14 mouse cellular contexts compared by ENCODE assay signal in genomic region chr9:88519390-88520121, GRCm38 (mm10). TPM values are rescaled to one million over a fixed set of nuclear protein-coding genes. Genes with fewer than 3 reads are reported as not detected.
A peak's percentile ranks its signal among the peaks of the same experiment; 100 is the strongest.
DNase-seq lines count a peak whose midpoint lies in the region; ATAC-seq and TF ChIP-seq lines count a peak whose summit lies in the region.
"Had no signal": no experiment of that assay in that cellular context is flagged by ENCODE, and none has a peak within 500 bp of the region (broad histone marks: within the 10 kb centered on the region; RNA-seq: fewer than 3 reads in every experiment).

No protein-coding gene starts in this region.

- no peak for TF ChIP-seq EP300 in MEL (IDR thresholded peaks at IDR 0.05; ENCODE audit: low read depth in 1 of 2, low read length in 2 of 2)

- H3K27me3 ChIP-seq in hindbrain, embryonic 11.5 days (ENCODE audit: control insufficient read depth, insufficient read depth, low read length) = no peaks in the 10 kb centered on the region
- no peaks in the 10 kb centered on the region for H3K27me3 ChIP-seq in hindbrain, postnatal 0 days (ENCODE audit: insufficient read depth, low read length)
- H3K27me3 ChIP-seq in MEL (ENCODE audit: control insufficient read depth in 1 of 2, insufficient read depth in 2 of 2, low read length in 2 of 2) = no peaks in the 10 kb centered on the region
- H3K27me3 ChIP-seq in forebrain, embryonic 15.5 days = no peaks in the 10 kb centered on the region
- no peaks in the 10 kb centered on the region for H3K27me3 ChIP-seq in kidney, embryonic 15.5 days
- H3K27me3 ChIP-seq: lung, embryonic 15.5 days had no signal

- no peak for TF ChIP-seq RAD21 in MEL (IDR thresholded peaks at IDR 0.05; ENCODE audit: low read depth, low read length)

- DNase-seq in hindbrain, embryonic 11.5 days (ENCODE audit: low spot score) = peak; percentile 4
- no peak for DNase-seq in hindbrain, postnatal 0 days (ENCODE audit: low spot score)
- peak; percentile 41 for DNase-seq in 3T3-L1 (ENCODE audit: low read depth, low spot score)
- DNase-seq in MEL (ENCODE audit: low read depth, low spot score) = peak; percentile 82
- no peak for DNase-seq in gastrocnemius, adult 18-20 months (ENCODE audit: low spot score)
- DNase-seq in yolk sac, embryonic 10.5 days (ENCODE audit: low spot score) = no peak
- DNase-seq: adrenal gland, postnatal 14 days; cerebellum, adult 9-11 months; heart, adult 18-20 months; kidney, postnatal 4 days; right cerebral cortex, adult 18-20 months had no signal

- no peak for ATAC-seq in hindbrain, embryonic 11.5 days (ENCODE audit: low FRiP score)
- ATAC-seq in hindbrain, postnatal 0 days = no peak
- ATAC-seq in forebrain, embryonic 15.5 days (replicated peaks) = no peak
- ATAC-seq in kidney, embryonic 15.5 days (replicated peaks; ENCODE audit: low FRiP score) = no peak

- no peak for TF ChIP-seq CTCF in hindbrain, postnatal 0 days (IDR thresholded peaks at IDR 0.05; ENCODE audit: low read depth)
- no peak for TF ChIP-seq CTCF in MEL (IDR thresholded peaks at IDR 0.05 in 2 of 3, conservative IDR thresholded peaks at IDR 0.05 in 1 of 3; ENCODE audit: control insufficient read depth in 1 of 3, insufficient read depth in 1 of 3, low read depth in 2 of 3, low read length in 3 of 3, poor library complexity in 1 of 3, severe bottlenecking in 1 of 3)

- H3K27ac ChIP-seq in hindbrain, embryonic 11.5 days (ENCODE audit: low read depth, low read length) = no peak overlapping the region
- H3K27ac ChIP-seq in hindbrain, postnatal 0 days = no peak overlapping the region
- H3K27ac ChIP-seq in MEL (ENCODE audit: control insufficient read depth, low read depth, low read length) = no peak overlapping the region
- H3K27ac ChIP-seq in forebrain, embryonic 15.5 days (replicated peaks) = peak overlapping the region; percentile 39; the same call in 1 of the 2 replicates
- no peak overlapping the region for H3K27ac ChIP-seq in kidney, embryonic 15.5 days
- H3K27ac ChIP-seq: lung, embryonic 15.5 days had no signal

- no peaks in the 10 kb centered on the region for H3K9me3 ChIP-seq in hindbrain, embryonic 11.5 days (ENCODE audit: control insufficient read depth, low read length)
- H3K9me3 ChIP-seq in hindbrain, postnatal 0 days (ENCODE audit: low read length) = no peaks in the 10 kb centered on the region
- H3K9me3 ChIP-seq in MEL (replicated peaks; ENCODE audit: insufficient read depth, low read length) = no peaks in the 10 kb centered on the region
- no peaks in the 10 kb centered on the region for H3K9me3 ChIP-seq in forebrain, embryonic 15.5 days
- H3K9me3 ChIP-seq in kidney, embryonic 15.5 days (replicated peaks) = no peaks in the 10 kb centered on the region
- H3K9me3 ChIP-seq: lung, embryonic 15.5 days had no signal

- no peak overlapping the region for H3K4me3 ChIP-seq in hindbrain, embryonic 11.5 days (ENCODE audit: low read depth, low read length)
- H3K4me3 ChIP-seq in hindbrain, postnatal 0 days (ENCODE audit: low read length) = no peak overlapping the region
- H3K4me3 ChIP-seq in MEL (ENCODE audit: control insufficient read depth in 1 of 2, insufficient read depth in 1 of 2, low read depth in 2 of 2, low read length in 2 of 2) = no peak overlapping the region
- 0 out of 2 replicates have a peak overlapping the region, but pooled peaks have one; percentile 94 for H3K4me3 ChIP-seq in forebrain, embryonic 15.5 days
- H3K4me3 ChIP-seq in kidney, embryonic 15.5 days (replicated peaks) = no peak overlapping the region

- H3K4me1 ChIP-seq in hindbrain, embryonic 11.5 days (replicated peaks; ENCODE audit: control insufficient read depth, insufficient read depth, low read length) = no peaks in the 10 kb centered on the region
- H3K4me1 ChIP-seq in hindbrain, postnatal 0 days (ENCODE audit: insufficient read depth, low read length) = no peaks in the 10 kb centered on the region
- H3K4me1 ChIP-seq in MEL (ENCODE audit: control insufficient read depth in 1 of 2, insufficient read depth in 2 of 2, low read length in 2 of 2) = peaks cover 1 to 12% of the 10 kb centered on the region in 2 experiments
- peaks cover 28% of the 10 kb centered on the region for H3K4me1 ChIP-seq in forebrain, embryonic 15.5 days
- H3K4me1 ChIP-seq in kidney, embryonic 15.5 days = peaks cover 15% of the 10 kb centered on the region

- TF ChIP-seq POLR2A in MEL (IDR thresholded peaks at IDR 0.05; ENCODE audit: control insufficient read depth in 1 of 2, insufficient read depth in 1 of 2, low read depth in 1 of 2, low read length in 2 of 2, poor library complexity in 1 of 2) = peak in 1 of 2 experiments; percentile 13; a peak in 1 of 4 replicates

- H3K9ac ChIP-seq in hindbrain, embryonic 11.5 days (ENCODE audit: low read depth, low read length) = no peak overlapping the region
- H3K9ac ChIP-seq in hindbrain, postnatal 0 days (replicated peaks; ENCODE audit: low read length) = no peak overlapping the region
- H3K9ac ChIP-seq in MEL (ENCODE audit: control insufficient read depth, low read depth, low read length, poor library complexity, severe bottlenecking) = no peak overlapping the region; the same call in 1 of the 2 replicates
- no peak overlapping the region for H3K9ac ChIP-seq in forebrain, embryonic 15.5 days (replicated peaks)
- H3K9ac ChIP-seq in kidney, embryonic 15.5 days = no peak overlapping the region
- H3K9ac ChIP-seq: lung, embryonic 15.5 days had no signal

- no peaks in the 10 kb centered on the region for H3K36me3 ChIP-seq in hindbrain, embryonic 11.5 days (ENCODE audit: control insufficient read depth, insufficient read depth, low read length)
- peaks cover 5% of the 10 kb centered on the region; the same call in 1 of the 2 replicates for H3K36me3 ChIP-seq in hindbrain, postnatal 0 days (ENCODE audit: insufficient read depth, low read length)
- peaks cover 4 to 18% of the 10 kb centered on the region in 2 experiments for H3K36me3 ChIP-seq in MEL (ENCODE audit: control insufficient read depth in 1 of 2, insufficient read depth in 2 of 2, low read length in 2 of 2)
- H3K36me3 ChIP-seq in forebrain, embryonic 15.5 days = peaks cover 18% of the 10 kb centered on the region
- peaks cover 16% of the 10 kb centered on the region for H3K36me3 ChIP-seq in kidney, embryonic 15.5 days

- H3K4me2 ChIP-seq in hindbrain, embryonic 11.5 days (replicated peaks; ENCODE audit: low read depth, low read length) = no peak overlapping the region
- no peak overlapping the region for H3K4me2 ChIP-seq in hindbrain, postnatal 0 days (ENCODE audit: low read depth, low read length)
- peak overlapping the region; percentile 65; the same call in 1 of the 2 replicates for H3K4me2 ChIP-seq in forebrain, embryonic 15.5 days (replicated peaks)
- no peak overlapping the region for H3K4me2 ChIP-seq in kidney, embryonic 15.5 days

- peaks cover 25% of the 10 kb centered on the region for H3K79me2 ChIP-seq in MEL (ENCODE audit: control insufficient read depth, insufficient read depth, low read length, poor library complexity)

TF ChIP-seq in MEL, 35 proteins besides CTCF, POLR2A, EP300 and RAD21:
- TF ChIP-seq SIN3A (IDR thresholded peaks at IDR 0.05; ENCODE audit: low read length) (no peak), RCOR1 (IDR thresholded peaks at IDR 0.05; ENCODE audit: low read depth, low read length) (peak; percentile 64; the same call in 1 of the 2 replicates)

RNA-seq across cellular contexts. Expression of gene Zfp949, which starts 28.3 kb away (rescaled TPM):
- 9.1 and 10.1 TPM in 2 replicates for polyA plus RNA-seq in hindbrain, embryonic 11.5 days (2014; fragmentation: Nextera tagmentation; extraction: Ambion mirVana)
- 15.6 and 17.7 TPM in 2 replicates for total RNA-seq in hindbrain, postnatal 0 days (2014; rRNA removed)
- 15.9 and 16.9 TPM in 2 replicates for polyA plus RNA-seq in hindbrain, postnatal 0 days (2015; fragmentation: Nextera tagmentation; extraction: Ambion mirVana)
- total RNA-seq in MEL (2012; rRNA removed) = 3.3 and 4.6 TPM in 2 replicates
- polyA plus RNA-seq in MEL (2012; ENCODE audit: insufficient read depth in 1 of 2, insufficient read length in 2 of 2, low read depth in 1 of 2, low replicate concordance in 2 of 2, missing spikeins in 1 of 2) = 1 to 10 TPM in 1 of 2 experiments, not detected in 1; 4.5 TPM
- 17.1 and 18.5 TPM in 2 replicates for polyA plus RNA-seq in forebrain, embryonic 15.5 days (2015; fragmentation: Nextera tagmentation; extraction: Ambion mirVana)
- 1 to 10 TPM; 8.4 to 9.5 TPM for total RNA-seq in gastrocnemius, adult 18-20 months (2021)
- polyA plus RNA-seq in kidney, embryonic 15.5 days (2015; fragmentation: Nextera tagmentation; extraction: Ambion mirVana) = 10.7 and 10.8 TPM in 2 replicates

RNA-seq across cellular contexts. Expression of gene Syncrip, which starts 37.2 kb away (rescaled TPM):
- polyA plus RNA-seq in hindbrain, embryonic 11.5 days (2014; fragmentation: Nextera tagmentation; extraction: Ambion mirVana) = 137 and 140 TPM in 2 replicates
- total RNA-seq in hindbrain, postnatal 0 days (2014; rRNA removed) = 55.0 and 59.5 TPM in 2 replicates
- polyA plus RNA-seq in hindbrain, postnatal 0 days (2015; fragmentation: Nextera tagmentation; extraction: Ambion mirVana) = 70.0 and 72.4 TPM in 2 replicates
- 153 and 156 TPM in 2 replicates for total RNA-seq in MEL (2012; rRNA removed)
- polyA plus RNA-seq in MEL (2012; ENCODE audit: insufficient read depth in 1 of 2, insufficient read length in 2 of 2, low read depth in 1 of 2, low replicate concordance in 2 of 2, missing spikeins in 1 of 2) = 100 to 1,000 TPM; 125 to 162 TPM
- 120 and 123 TPM in 2 replicates for polyA plus RNA-seq in forebrain, embryonic 15.5 days (2015; fragmentation: Nextera tagmentation; extraction: Ambion mirVana)
- total RNA-seq in gastrocnemius, adult 18-20 months (2021) = 10 to 100 TPM; 51.4 to 68.7 TPM
- polyA plus RNA-seq in kidney, embryonic 15.5 days (2015; fragmentation: Nextera tagmentation; extraction: Ambion mirVana) = 103 and 110 TPM in 2 replicates

Comparison
In these comparisons a context has a peak if more than half of its experiments do, and no peak if none do; other contexts are left out.
1. DNase-seq: peak in hindbrain, embryonic 11.5 days (single experiment), 3T3-L1 (single experiment) and MEL (single experiment); none in hindbrain, postnatal 0 days (single experiment), gastrocnemius, adult 18-20 months (single experiment) and yolk sac, embryonic 10.5 days (single experiment).